Mouse (Mus musculus): ENCODE measurements around the gene Pomgnt2.

The Pomgnt2 gene

GRCm38 (mm10) chr9:121969841-121970381, 27.0 kb downstream of the Pomgnt2 start:
- no peak for DNase-seq (ENCODE audit: low read depth, low spot score)

DNA sequence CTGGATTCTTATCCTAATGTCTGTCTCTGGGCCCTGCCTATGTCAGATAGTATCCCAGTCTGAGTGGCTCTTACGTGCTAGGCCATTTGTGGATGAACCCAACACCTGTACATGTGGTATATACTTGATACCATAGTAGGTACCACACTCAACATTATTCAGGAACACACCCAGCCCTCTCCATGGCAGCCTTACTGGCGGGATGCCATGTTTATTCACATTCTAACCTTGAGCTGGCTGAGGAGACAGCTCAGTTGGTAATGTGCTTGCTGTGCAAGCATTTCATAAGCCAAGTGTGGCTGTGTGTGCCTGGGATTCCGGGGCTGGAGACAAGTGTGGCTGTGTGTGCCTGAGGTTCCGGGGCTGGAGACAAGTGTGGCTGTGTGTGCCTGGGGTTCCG, 28.7 kb downstream of the Pomgnt2 start:
- no peak for DNase-seq (ENCODE audit: low read depth, low spot score)

- no peak for DNase-seq (ENCODE audit: low read depth, low spot score)
Measured at GRCm38 (mm10) chr9:121964941-121965340, 32.0 kb downstream of the Pomgnt2 start.

DNA sequence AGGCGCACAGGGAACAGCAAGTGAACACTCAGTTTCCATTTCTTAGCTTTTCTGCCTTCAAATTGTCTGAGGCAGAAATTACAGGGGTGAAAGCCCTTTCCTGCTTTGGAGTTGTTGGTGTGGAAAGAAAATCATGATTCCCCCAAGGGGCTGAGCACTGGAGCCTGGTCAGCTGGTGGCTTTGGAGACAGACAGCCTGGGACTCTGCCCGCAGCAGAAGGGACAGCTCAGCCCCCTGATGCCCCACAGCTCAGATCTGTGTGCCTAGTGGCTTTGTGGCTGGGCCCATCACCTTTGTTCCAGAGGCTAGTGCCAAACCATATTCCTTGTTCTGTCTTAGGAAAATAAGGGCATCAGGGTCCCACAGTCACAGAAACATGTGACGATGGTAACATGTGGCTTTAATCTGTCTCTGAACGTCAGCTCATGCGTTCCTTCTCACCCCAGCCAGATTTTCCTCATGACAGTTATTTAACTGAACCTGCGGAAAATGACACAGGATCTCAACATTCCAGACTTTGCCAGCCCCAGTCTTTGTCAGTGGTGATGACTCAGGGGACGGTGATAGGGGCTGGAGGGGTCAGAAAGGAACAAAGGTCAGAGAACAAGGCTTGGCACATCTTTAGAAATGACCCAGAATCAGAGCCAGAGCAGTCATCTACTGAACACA, 36.8 kb downstream of the Pomgnt2 start:
- no peak for DNase-seq (ENCODE audit: low read depth, low spot score)

DNA sequence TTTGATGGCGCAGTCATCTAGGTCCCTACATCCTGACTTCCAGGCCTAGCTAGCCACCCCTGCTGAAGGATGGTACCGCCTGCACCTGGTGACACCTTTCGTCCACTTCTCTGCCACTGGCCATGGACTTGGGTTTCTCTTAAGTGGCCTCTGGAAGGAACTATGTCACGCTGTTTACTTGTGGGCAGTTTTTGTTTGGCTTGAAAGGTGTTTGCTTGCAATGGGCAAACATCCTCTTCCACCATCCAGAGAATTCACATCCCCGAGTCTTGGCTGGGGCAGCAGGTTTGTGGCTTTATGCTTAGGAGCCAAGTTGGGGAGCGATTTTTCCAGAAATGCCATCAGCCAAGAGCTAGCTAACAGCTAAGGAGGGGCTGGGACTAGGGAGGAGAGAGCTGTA, 44.3 kb downstream of the Pomgnt2 start:
- DNase-seq (ENCODE audit: low read depth, low spot score): no peak

GRCm38 (mm10) chr9:121951114-121951423, 45.8 kb downstream of the Pomgnt2 start:
- no peak for DNase-seq (ENCODE audit: low read depth, low spot score)

DNA sequence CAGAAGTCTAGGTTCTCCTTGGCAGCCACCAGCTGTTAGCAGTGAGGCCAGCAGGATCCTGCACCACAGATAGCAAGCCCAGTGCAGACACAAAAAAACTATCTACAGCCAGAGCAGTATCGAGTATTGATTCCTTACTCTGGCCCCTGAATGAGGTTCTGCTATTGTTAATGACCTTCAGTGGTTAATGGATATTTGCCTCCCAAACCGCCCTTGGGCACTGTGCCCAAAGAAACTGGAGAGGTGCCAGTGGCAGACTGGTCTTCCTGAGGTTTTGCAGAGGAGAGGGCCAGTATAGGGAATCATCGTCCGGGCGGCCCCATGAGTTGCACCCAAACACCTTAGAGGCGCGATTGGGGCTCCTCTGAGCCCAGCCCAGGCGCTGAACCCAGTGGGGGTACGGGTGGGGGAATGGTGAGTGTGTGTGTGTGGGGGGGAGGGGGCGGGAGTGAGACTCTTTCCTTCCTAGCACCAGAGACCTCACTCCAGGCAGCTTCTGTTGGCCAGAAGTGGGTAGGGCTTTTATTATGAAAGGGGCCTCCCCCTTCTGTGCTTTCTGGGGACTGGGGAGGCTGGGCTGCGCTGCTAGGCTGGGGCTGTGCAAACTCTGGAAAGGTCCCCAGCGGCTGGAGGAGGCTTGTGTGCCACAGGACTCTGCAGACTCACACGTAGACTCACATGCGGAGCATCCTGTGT, 46.3 kb downstream of the Pomgnt2 start, which contains the start of gene Fam198a:
Gene Fam198a (plus strand): TSS at position 571 of the 696 bp plus-strand sequence.
- no peak for DNase-seq (ENCODE audit: low read depth, low spot score)

- no peak for DNase-seq (ENCODE audit: low read depth, low spot score)
Measured at GRCm38 (mm10) chr9:121948431-121948830, 48.5 kb downstream of the Pomgnt2 start.

DNA sequence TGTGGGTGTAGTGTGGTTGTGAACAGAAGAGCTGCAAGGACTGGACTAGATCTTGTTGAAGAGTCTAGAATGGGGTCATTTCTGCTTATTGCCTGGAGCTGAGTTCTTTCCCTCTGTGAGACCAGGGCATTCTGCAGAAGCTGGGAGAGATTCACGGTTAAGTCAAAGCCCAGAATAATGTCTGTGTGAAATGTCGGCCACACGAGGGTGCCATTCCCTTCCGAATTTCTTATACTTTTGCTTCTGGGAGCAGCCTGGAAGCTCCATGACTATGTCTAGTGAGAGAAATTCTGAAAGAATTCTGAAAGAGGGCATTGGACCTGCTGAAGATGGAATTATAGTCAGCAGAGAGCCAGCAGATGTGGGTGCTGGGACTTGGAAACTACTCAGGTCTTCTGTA, 49.1 kb downstream of the Pomgnt2 start:
- no peak for DNase-seq (ENCODE audit: low read depth, low spot score)

- DNase-seq (ENCODE audit: low read depth, low spot score): no peak
Measured at GRCm38 (mm10) chr9:121943628-121944027, 53.3 kb downstream of the Pomgnt2 start.

DNA sequence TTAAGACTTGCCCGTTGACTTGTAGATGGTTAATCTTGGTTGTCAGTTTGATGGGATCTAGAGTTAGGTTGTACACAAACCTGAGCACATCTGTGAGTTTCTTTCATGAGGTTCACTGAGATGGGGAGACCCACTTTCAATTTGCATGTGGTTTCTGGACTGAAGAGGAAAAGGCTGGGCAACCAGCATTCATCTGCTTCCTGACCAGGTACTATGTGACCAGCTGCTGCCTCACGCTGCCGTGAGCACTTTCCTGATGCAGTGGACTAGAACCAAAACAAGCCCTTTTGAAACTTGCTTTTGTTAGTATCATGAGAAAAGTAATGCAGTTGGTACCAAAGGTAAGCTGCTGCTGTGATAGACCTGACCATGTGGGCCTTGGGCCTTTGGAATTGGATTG, 53.9 kb downstream of the Pomgnt2 start:
- DNase-seq (ENCODE audit: low read depth, low spot score): no peak

- DNase-seq (ENCODE audit: low read depth, low spot score): no peak
Measured at GRCm38 (mm10) chr9:121937944-121938355, 59.0 kb downstream of the Pomgnt2 start.

DNA sequence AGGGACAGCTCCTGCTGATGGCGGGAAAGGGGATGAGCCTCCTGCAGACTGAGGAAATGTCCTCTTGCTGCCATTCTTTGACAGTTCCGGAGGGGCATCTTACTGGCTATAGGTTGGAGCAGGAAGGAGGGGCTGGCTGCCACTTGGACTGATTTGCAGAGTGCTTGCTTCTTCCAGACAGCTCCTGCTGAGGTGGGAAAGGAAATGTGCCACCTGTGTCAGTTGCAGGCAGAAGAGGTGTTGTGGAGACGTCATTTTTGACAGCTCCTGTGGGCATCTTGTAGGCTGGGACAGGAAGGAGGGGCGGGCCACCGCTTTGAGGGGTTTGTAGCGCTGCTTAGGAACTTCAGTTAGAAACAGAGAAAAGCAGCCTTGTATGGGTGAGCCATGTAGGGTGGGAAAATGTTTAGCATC, 59.5 kb downstream of the Pomgnt2 start:
- peak; percentile 40 for DNase-seq (ENCODE audit: low read depth, low spot score)

DNA sequence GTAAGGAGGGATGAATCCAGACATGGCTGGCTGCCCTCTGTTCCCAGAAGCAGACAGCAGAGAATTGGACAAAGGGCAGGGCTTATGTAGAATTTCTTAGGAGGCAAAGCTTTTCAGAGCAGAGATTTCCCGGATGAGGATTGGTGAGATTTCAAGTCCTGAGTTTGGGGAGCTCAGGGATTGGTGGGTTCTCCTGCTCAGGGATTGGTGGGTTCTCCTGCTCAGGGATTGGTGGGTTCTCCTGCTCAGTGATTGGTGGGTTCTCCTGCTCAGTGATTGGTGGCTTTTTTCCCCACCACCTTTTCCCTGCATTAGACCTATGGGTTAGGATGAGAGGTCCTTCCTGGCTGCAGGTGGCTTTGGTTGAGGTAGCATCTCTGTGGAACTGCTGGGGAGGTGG, 60.0 kb downstream of the Pomgnt2 start:
- DNase-seq (ENCODE audit: low read depth, low spot score): no peak

GRCm38 (mm10) chr9:121934856-121935255, 62.1 kb downstream of the Pomgnt2 start:
- no peak for DNase-seq (ENCODE audit: low read depth, low spot score)

Data from CD4-positive helper T cell, adult 2 months (primary cell).